Mouse (Mus musculus): ENCODE data around the gene Ccnd3.

DNA sequence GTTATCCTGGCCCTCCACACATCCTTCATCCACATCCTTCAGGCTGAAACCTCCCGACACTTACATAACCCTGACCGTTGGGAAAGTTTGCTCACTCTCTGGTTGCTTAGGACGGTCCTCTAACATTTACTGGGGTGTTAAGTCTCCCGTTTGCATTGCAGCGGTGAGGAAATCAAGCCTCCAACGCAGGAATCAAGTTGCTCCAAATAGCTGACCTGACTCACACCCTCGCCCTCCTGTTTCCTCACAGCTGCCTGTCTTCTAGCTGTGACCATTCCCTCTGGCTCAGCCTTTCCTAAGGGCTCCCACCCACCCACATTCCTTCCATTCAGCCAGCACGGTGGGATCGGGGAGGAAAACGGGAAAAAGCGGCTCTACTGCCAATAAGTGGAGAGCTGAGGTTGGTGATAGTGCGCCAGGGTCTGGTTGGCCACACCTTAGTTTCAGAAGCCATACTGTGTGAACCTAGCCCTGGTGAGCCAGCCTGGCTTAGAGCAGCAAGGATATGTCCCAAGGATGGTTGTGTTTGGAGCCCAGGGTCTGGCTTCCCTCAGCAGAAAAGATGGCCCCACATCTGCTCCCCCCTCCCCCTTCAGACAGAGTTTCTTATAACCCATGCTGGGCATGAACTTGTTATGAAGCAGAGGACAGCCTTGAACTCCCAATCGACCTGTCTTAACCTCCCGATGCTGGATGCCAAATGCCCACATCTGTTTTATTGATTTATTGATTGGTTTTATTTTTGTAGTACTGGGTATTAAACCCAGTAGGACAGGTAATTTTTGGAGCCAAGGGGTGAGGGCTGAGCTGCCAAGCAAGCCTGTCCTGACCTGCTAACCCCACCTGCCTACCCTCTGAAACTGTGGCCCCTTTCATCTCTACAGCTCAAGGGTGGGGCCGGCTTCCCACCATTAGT, 32.2 kb upstream of the Ccnd3 start:
- TF ChIP-seq CTCF (IDR thresholded peaks at IDR 0.05; ENCODE audit: low read depth) (no peak), EP300 (IDR thresholded peaks at IDR 0.05; ENCODE audit: low read depth) (no peak)
